Mouse (Mus musculus) megakaryocyte, embryonic 14.5 days (primary cell): ENCODE data around the gene Fntb. TPM values are rescaled to one million over a fixed set of nuclear protein-coding genes. Genes with fewer than 3 reads are reported as not detected.

Experiments used
- H3K27me3 ChIP-seq: replicated peaks from 2 replicates; pipeline ENCODE3; 2012; ENCODE audit warnings: inconsistent platforms
- H3K36me3 ChIP-seq: replicated peaks from 2 replicates; pipeline ENCODE3; 2012; ENCODE audit warnings: low read length, inconsistent platforms, mixed read lengths
- H3K4me1 ChIP-seq: 2 replicates; pipeline ENCODE4 v1.6.1; 2012; ENCODE audit warnings: inconsistent platforms
- H3K4me3 ChIP-seq: replicated peaks from 2 replicates; pipeline ENCODE3; 2012; ENCODE audit warnings: moderate library complexity, mild to moderate bottlenecking, inconsistent platforms
- H3K9me3 ChIP-seq: 2 replicates; pipeline ENCODE4 v1.6.1; 2012; ENCODE audit warnings: inconsistent platforms
- FLI1 ChIP-seq: IDR thresholded peaks from 2 replicates; pipeline ENCODE4 v1.6.1; 2012; ENCODE audit warnings: low read length, inconsistent platforms, mixed read lengths
- GATA1 ChIP-seq: IDR thresholded peaks from 3 replicates; pipeline ENCODE4 v1.6.1; 2012; ENCODE audit warnings: mixed read lengths, low read length, inconsistent platforms, borderline replicate concordance
- polyA plus RNA-seq: library from polyadenylated mRNA; stranded (reverse); fragments of >175 nt; gene quantifications from 2 replicates; pipeline ENCODE4 v1.2.3, GENCODE M21; 2012; ENCODE audit warnings: low replicate concordance; ENCODE audit not compliant: insufficient read depth

The Fntb gene
- polyA plus RNA-seq, 1 experiment = 13.4 TPM

- H3K4me3 ChIP-seq = no peak overlapping the region
- H3K36me3 ChIP-seq = peaks cover 64% of the 10 kb centered on the region
- peaks cover 21% of the 10 kb centered on the region for H3K4me1 ChIP-seq
- no peaks in the 10 kb centered on the region for H3K9me3 ChIP-seq
- H3K27me3 ChIP-seq = no peaks in the 10 kb centered on the region
- no peak for TF ChIP-seq FLI1
- TF ChIP-seq GATA1 = no peak
Observed at GRCm38 (mm10) chr12:76892910-76893695, 127.7 kb downstream of the Fntb start.

GRCm38 (mm10) chr12:76894792-76895559, 129.6 kb downstream of the Fntb start:
- H3K4me3 ChIP-seq = no peak overlapping the region
- no peak for TF ChIP-seq GATA1
- TF ChIP-seq FLI1 = no peak
- no peaks in the 10 kb centered on the region for H3K27me3 ChIP-seq
- peaks cover 69% of the 10 kb centered on the region for H3K36me3 ChIP-seq
- no peaks in the 10 kb centered on the region for H3K9me3 ChIP-seq
- H3K4me1 ChIP-seq = peaks cover 10% of the 10 kb centered on the region

- H3K36me3 ChIP-seq = peaks cover 71% of the 10 kb centered on the region
Observed at GRCm38 (mm10) chr12:76895777-76896176, 130.4 kb downstream of the Fntb start.

DNA sequence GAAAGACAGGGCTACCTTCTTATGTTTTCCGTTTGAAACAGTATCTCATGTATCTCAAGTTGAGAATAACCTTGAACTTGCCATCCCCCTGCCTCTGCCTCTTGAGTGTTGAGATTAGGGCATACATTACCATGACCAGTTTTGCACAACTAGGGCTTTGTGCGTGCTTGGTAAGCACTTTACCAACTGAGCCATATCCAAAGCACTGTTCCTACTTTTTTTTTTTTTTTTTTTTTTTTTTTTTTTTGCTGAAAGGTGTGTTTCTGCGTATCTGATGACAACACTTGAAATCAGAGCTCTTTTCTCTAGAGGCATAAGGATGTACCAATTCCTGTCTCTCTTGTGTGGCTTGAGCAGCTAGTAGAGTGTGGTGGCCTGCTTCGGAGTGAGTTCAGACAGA, 131.2 kb downstream of the Fntb start:
- H3K4me3 ChIP-seq = no peak overlapping the region
- H3K27me3 ChIP-seq = no peaks in the 10 kb centered on the region
- peaks cover 69% of the 10 kb centered on the region for H3K36me3 ChIP-seq
- peaks cover 6% of the 10 kb centered on the region for H3K4me1 ChIP-seq
- no peaks in the 10 kb centered on the region for H3K9me3 ChIP-seq
- TF ChIP-seq FLI1 (no peak), GATA1 (no peak)

More at GRCm38 (mm10) chr12:76895777-76896176, 130.4 kb downstream of the Fntb start:
- Histone ChIP-seq H3K4me1 (peaks cover 6% of the 10 kb centered on the region), H3K27me3 (no peaks in the 10 kb centered on the region), H3K4me3 (no peak overlapping the region), H3K9me3 (no peaks in the 10 kb centered on the region)
- no peak for TF ChIP-seq FLI1
- TF ChIP-seq GATA1 = no peak

- Histone ChIP-seq H3K36me3 (peaks cover 66% of the 10 kb centered on the region), H3K27me3 (no peaks in the 10 kb centered on the region), H3K4me3 (no peak overlapping the region), H3K4me1 (peaks cover 6% of the 10 kb centered on the region), H3K9me3 (no peaks in the 10 kb centered on the region)
- TF ChIP-seq GATA1 (no peak), FLI1 (no peak)
Observed at GRCm38 (mm10) chr12:76897006-76897405, 131.6 kb downstream of the Fntb start.

- H3K9me3 ChIP-seq = no peaks in the 10 kb centered on the region
- H3K36me3 ChIP-seq = peaks cover 62% of the 10 kb centered on the region
- no peak for TF ChIP-seq FLI1
- no peak for TF ChIP-seq GATA1
- no peak overlapping the region for H3K4me3 ChIP-seq
- peaks cover 6% of the 10 kb centered on the region for H3K4me1 ChIP-seq
- H3K27me3 ChIP-seq = no peaks in the 10 kb centered on the region
Observed at GRCm38 (mm10) chr12:76898141-76898540, 132.8 kb downstream of the Fntb start.

GRCm38 (mm10) chr12:76899261-76899975, 134.0 kb downstream of the Fntb start:
- TF ChIP-seq GATA1 = no peak
- TF ChIP-seq FLI1 = no peak
- H3K27me3 ChIP-seq = no peaks in the 10 kb centered on the region
- H3K9me3 ChIP-seq = no peaks in the 10 kb centered on the region
- H3K4me3 ChIP-seq = no peak overlapping the region
- H3K36me3 ChIP-seq = peaks cover 60% of the 10 kb centered on the region
- peaks cover 6% of the 10 kb centered on the region for H3K4me1 ChIP-seq

- H3K4me3 ChIP-seq = no peak overlapping the region
Observed at GRCm38 (mm10) chr12:76901508-76902294, 136.3 kb downstream of the Fntb start.

GRCm38 (mm10) chr12:76906278-76906677, 140.9 kb downstream of the Fntb start:
- H3K9me3 ChIP-seq = no peaks in the 10 kb centered on the region
- TF ChIP-seq FLI1 = no peak
- no peak for TF ChIP-seq GATA1
- no peak overlapping the region for H3K4me3 ChIP-seq
- H3K36me3 ChIP-seq = peaks cover 59% of the 10 kb centered on the region
- H3K27me3 ChIP-seq = no peaks in the 10 kb centered on the region
- peaks cover 20% of the 10 kb centered on the region for H3K4me1 ChIP-seq

More at GRCm38 (mm10) chr12:76901508-76902294, 136.3 kb downstream of the Fntb start:
- no peaks in the 10 kb centered on the region for H3K27me3 ChIP-seq
- H3K9me3 ChIP-seq = no peaks in the 10 kb centered on the region
- peaks cover 11% of the 10 kb centered on the region for H3K4me1 ChIP-seq
- H3K36me3 ChIP-seq = peaks cover 54% of the 10 kb centered on the region
- TF ChIP-seq GATA1 (no peak), FLI1 (no peak)
